ENCODE assay signal across 26 mouse cellular contexts in the genomic region with DNA sequence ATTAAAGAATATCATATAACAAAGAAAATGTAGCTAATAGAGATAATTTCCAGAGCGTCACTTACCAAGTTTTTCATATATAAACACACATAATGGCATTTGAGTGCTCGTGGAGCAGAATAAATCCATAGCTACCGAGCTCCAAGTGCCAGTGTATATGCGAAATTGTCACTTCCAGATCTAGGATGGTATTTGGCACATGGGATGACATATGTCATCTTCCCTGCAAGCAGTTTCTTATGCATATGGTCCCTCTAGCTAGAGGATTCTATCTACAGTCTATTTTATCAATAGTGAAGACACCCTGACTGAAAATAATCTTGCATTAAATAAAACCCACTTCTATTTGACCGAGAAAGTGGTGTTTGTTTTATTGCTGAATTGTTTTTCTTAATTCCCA.
"Had no signal": no experiment of that assay in that cellular context is flagged by ENCODE, and none has a peak within 500 bp of the region (broad histone marks: within the 10 kb centered on the region; RNA-seq: fewer than 3 reads in every experiment).

No protein-coding gene starts in this region.

- H3K4me3 ChIP-seq: embryonic facial prominence, embryonic 10.5 days; embryonic facial prominence, embryonic 12.5 days; embryonic facial prominence, embryonic 13.5 days; embryonic facial prominence, embryonic 15.5 days; erythroblast, embryonic 14.5 days; forebrain, embryonic 10.5 days; forebrain, embryonic 15.5 days; gastrocnemius, adult 2 months; heart, adult 2 months; heart, embryonic 10.5 days; heart, embryonic 12.5 days had no signal

- H3K27ac ChIP-seq: embryonic facial prominence, embryonic 10.5 days; embryonic facial prominence, embryonic 12.5 days; embryonic facial prominence, embryonic 13.5 days; embryonic facial prominence, embryonic 15.5 days; forebrain, embryonic 10.5 days; forebrain, embryonic 15.5 days; gastrocnemius, adult 2 months; heart, adult 2 months; heart, embryonic 10.5 days had no signal

- H3K4me1 ChIP-seq: embryonic facial prominence, embryonic 15.5 days; heart, embryonic 12.5 days had no signal

- H3K9me3 ChIP-seq: embryonic facial prominence, embryonic 10.5 days; embryonic facial prominence, embryonic 12.5 days; embryonic facial prominence, embryonic 13.5 days; embryonic facial prominence, embryonic 15.5 days; forebrain, embryonic 10.5 days; forebrain, embryonic 15.5 days; heart, embryonic 10.5 days; heart, embryonic 12.5 days had no signal

- H3K4me2 ChIP-seq: embryonic facial prominence, embryonic 12.5 days; embryonic facial prominence, embryonic 13.5 days; embryonic facial prominence, embryonic 15.5 days; forebrain, embryonic 15.5 days; heart, embryonic 11.5 days; heart, embryonic 12.5 days had no signal

- H3K9ac ChIP-seq: embryonic facial prominence, embryonic 12.5 days; embryonic facial prominence, embryonic 13.5 days; embryonic facial prominence, embryonic 15.5 days; forebrain, embryonic 15.5 days; forebrain, postnatal 0 days; heart, embryonic 12.5 days had no signal

- ATAC-seq: forebrain, embryonic 15.5 days; forebrain, postnatal 0 days had no signal

- H3K36me3 ChIP-seq: embryonic facial prominence, embryonic 10.5 days; embryonic facial prominence, embryonic 12.5 days; embryonic facial prominence, embryonic 13.5 days; embryonic facial prominence, embryonic 15.5 days; forebrain, embryonic 10.5 days; forebrain, embryonic 15.5 days; heart, embryonic 10.5 days; heart, embryonic 12.5 days had no signal

- DNase-seq: cerebellum, adult 9-10 months; cerebellum, adult 9-11 months; cerebellum, postnatal 10 days; cerebellum, postnatal 14 days; cerebellum, postnatal 25 days; cerebellum, postnatal 36 days; embryo, embryonic 11 days; forebrain, postnatal 0 days; gastrocnemius, adult 2 months; gastrocnemius, postnatal 10 days; gastrocnemius, postnatal 14 days; gastrocnemius, postnatal 25 days; gastrocnemius, postnatal 36 days; heart, adult 11 months; heart, adult 18-20 months; heart, adult 2 months had no signal

- H3K27me3 ChIP-seq: embryonic facial prominence, embryonic 12.5 days; embryonic facial prominence, embryonic 13.5 days; embryonic facial prominence, embryonic 15.5 days; forebrain, embryonic 15.5 days; heart, embryonic 12.5 days had no signal
